Mouse (Mus musculus): ENCODE data around the gene Ptgds. TPM values are rescaled to one million over a fixed set of nuclear protein-coding genes. Genes with fewer than 3 reads are reported as not detected.

Ptgds gene
- polyA plus RNA-seq, 2 experiments, result 2.4 to 4.0 TPM

DNA sequence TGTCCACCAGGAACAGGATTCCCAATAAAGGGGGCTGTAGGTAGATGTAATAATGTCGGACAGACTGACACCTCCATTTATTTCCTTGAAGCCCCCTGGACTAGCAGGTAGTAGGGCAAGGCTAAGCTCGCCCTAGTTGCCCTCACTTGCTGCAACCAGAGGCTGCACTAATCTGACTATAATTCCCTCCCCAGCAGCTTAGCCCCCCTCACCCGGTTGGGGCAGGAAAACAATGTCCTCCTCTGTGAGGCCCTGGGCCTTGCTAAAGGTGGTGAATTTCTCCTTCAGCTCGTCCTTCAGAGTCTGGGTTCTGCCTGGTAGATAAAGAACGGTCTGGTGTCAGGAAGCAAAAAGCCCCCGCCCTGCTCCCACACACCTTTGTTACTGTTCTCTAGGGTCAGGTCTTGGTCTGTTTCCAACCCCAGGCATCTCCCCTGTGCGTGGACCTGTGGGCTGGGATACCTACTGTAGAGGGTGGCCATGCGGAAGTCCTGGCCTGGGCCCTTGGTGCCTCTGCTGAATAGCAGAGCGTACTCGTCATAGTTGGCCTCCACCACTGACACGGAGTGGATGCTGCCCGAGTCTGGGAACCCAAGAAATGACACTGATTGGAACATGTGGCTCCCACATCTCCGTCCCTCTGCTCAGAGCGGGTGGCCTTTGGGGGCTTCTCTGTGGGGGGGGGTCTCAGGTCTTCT lies 2.1 kb downstream of the Ptgds start:
- H3K4me2 ChIP-seq (replicated peaks; ENCODE audit: low read depth, low read length, severe bottlenecking), result no peak overlapping the region
- H3K9me3 ChIP-seq (ENCODE audit: control insufficient read depth, low read length), result no peaks in the 10 kb centered on the region
- H3K27ac ChIP-seq (replicated peaks; ENCODE audit: low read depth, low read length), result no peak overlapping the region
- ATAC-seq (ENCODE audit: low FRiP score, low read depth) (no peak), DNase-seq (ENCODE audit: low spot score) (no peak)
- H3K4me1 ChIP-seq (ENCODE audit: control insufficient read depth, insufficient read depth, low read length), result peaks cover 9% of the 10 kb centered on the region; the same call in 1 of the 2 replicates
- 77% methylated on average over 14 of the region's 14 CpGs for WGBS
- no peaks in the 10 kb centered on the region for H3K27me3 ChIP-seq (ENCODE audit: control insufficient read depth, insufficient read depth, low read length)
- H3K36me3 ChIP-seq (ENCODE audit: control insufficient read depth, insufficient read depth, low read length), result no peaks in the 10 kb centered on the region
- H3K9ac ChIP-seq (ENCODE audit: low read depth, low read length, severe bottlenecking), result no peak overlapping the region
- TF ChIP-seq POLR2A (IDR thresholded peaks at IDR 0.05; ENCODE audit: borderline replicate concordance, extremely low read depth, insufficient read depth, insufficient read length), result no peak
- no peak overlapping the region for H3K4me3 ChIP-seq (replicated peaks; ENCODE audit: low read length)

DNA sequence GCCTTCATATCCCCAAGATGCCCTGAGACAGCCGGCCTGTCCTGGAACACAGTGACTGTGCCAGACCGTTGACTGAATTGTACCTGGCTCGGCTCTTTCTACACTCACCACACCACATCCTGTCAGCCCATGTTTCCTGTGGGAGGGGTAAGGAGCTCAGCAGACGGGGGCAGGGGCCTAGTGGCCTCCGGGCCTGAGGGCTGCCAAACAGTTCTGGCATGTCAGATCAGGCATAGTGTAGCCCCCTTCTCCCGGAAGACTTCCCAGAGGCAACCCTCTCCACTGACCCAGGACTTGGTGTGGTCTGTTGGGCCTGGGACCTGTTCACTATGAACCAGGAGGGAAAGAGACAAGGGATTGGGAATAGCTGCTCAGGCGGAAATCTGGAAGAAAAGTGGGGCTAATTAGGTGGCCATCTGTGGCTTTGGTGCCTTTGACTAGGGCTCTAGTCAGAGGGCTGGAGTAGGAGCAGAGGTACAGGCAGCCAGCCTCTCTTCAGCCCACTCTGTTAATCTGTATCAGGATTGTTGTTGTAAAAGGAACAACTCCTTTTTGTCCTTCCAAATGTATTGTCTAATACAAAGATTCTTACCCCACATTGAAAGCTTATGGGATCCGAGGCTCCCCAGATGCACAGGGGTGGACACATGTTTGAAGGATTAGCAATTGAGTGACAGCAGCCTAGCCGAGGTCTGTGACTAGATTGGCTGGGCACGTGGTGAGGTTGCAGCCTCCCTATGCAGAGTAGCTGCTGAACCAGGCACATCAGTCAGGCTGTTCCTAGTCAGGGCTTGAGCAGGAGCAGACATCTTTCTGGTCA lies 3.8 kb downstream of the Ptgds start:
- no peak overlapping the region for H3K4me3 ChIP-seq (replicated peaks; ENCODE audit: low read length)
- no peak overlapping the region for H3K9ac ChIP-seq (ENCODE audit: low read depth, low read length, severe bottlenecking)
- H3K36me3 ChIP-seq (ENCODE audit: control insufficient read depth, insufficient read depth, low read length), result no peaks in the 10 kb centered on the region
- no peak for DNase-seq (ENCODE audit: low spot score)
- no peak overlapping the region for H3K27ac ChIP-seq (replicated peaks; ENCODE audit: low read depth, low read length)
- no peaks in the 10 kb centered on the region for H3K9me3 ChIP-seq (ENCODE audit: control insufficient read depth, low read length)
- peaks cover 12% of the 10 kb centered on the region; the same call in 1 of the 2 replicates for H3K4me1 ChIP-seq (ENCODE audit: control insufficient read depth, insufficient read depth, low read length)
- no peak for ATAC-seq (ENCODE audit: low FRiP score, low read depth)
- no peaks in the 10 kb centered on the region for H3K27me3 ChIP-seq (ENCODE audit: control insufficient read depth, insufficient read depth, low read length)
- WGBS, result 41% methylated on average over 10 of the region's 10 CpGs
- no peak overlapping the region for H3K4me2 ChIP-seq (replicated peaks; ENCODE audit: low read depth, low read length, severe bottlenecking)
- no peak for TF ChIP-seq POLR2A (IDR thresholded peaks at IDR 0.05; ENCODE audit: borderline replicate concordance, extremely low read depth, insufficient read depth, insufficient read length)

DNA sequence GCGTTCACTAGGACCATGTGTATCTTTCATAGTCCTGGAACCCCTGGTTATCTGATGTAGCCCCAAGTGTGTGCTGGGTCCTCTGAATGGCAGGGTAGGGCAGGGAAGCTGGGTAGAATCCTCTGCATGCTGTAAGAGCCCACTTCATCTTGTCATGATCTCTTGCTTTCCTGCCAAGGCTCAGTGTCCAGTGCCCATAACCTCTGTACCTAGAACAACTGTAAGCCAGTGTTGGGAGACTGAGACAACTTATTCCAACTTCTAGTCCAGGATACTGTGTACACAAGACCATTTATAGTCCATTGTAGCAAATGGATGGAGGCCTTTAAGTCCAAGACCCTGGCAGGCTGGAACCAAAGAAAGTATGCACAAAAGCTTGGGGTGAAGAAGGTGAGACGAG lies 4.6 kb downstream of the Ptgds start:
- Histone ChIP-seq H3K27ac (replicated peaks; ENCODE audit: low read depth, low read length) (no peak overlapping the region), H3K36me3 (ENCODE audit: control insufficient read depth, insufficient read depth, low read length) (no peaks in the 10 kb centered on the region), H3K4me3 (replicated peaks; ENCODE audit: low read length) (no peak overlapping the region), H3K4me1 (ENCODE audit: control insufficient read depth, insufficient read depth, low read length) (peaks cover 12% of the 10 kb centered on the region; the same call in 1 of the 2 replicates), H3K9me3 (ENCODE audit: control insufficient read depth, low read length) (no peaks in the 10 kb centered on the region), H3K9ac (ENCODE audit: low read depth, low read length, severe bottlenecking) (no peak overlapping the region), H3K4me2 (replicated peaks; ENCODE audit: low read depth, low read length, severe bottlenecking) (no peak overlapping the region), H3K27me3 (ENCODE audit: control insufficient read depth, insufficient read depth, low read length) (no peaks in the 10 kb centered on the region)
- TF ChIP-seq POLR2A (IDR thresholded peaks at IDR 0.05; ENCODE audit: borderline replicate concordance, extremely low read depth, insufficient read depth, insufficient read length), result no peak
- ATAC-seq (ENCODE audit: low FRiP score, low read depth), result no peak
- WGBS, result 90% methylated on average over 2 of the region's 2 CpGs
- DNase-seq (ENCODE audit: low spot score), result no peak

DNA sequence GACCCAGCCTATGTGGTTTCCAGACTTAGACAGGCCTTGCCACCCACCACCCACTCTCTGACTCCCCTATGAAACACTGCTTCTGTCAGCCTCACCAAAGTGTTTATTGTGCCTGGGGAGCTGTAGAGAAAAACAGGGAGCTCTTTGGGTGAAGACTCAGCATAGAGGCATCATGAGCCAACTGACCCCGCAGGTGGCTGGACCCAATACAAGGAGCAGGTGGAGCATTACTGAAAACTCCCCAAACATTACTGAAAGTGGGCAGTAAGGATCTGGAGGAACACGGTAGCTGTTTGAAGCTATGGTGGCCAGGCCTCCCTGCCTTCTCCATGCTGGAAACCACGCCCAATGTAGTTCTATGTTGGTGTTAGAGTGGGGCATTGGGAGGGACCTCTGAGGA lies 6.2 kb downstream of the Ptgds start:
- H3K9me3 ChIP-seq (ENCODE audit: control insufficient read depth, low read length), result no peaks in the 10 kb centered on the region
- TF ChIP-seq POLR2A (IDR thresholded peaks at IDR 0.05; ENCODE audit: borderline replicate concordance, extremely low read depth, insufficient read depth, insufficient read length), result no peak
- no peak overlapping the region for H3K4me2 ChIP-seq (replicated peaks; ENCODE audit: low read depth, low read length, severe bottlenecking)
- H3K4me1 ChIP-seq (ENCODE audit: control insufficient read depth, insufficient read depth, low read length), result peaks cover 17% of the 10 kb centered on the region
- ATAC-seq (ENCODE audit: low FRiP score, low read depth) (no peak), DNase-seq (ENCODE audit: low spot score) (no peak)
- H3K27me3 ChIP-seq (ENCODE audit: control insufficient read depth, insufficient read depth, low read length), result no peaks in the 10 kb centered on the region
- H3K27ac ChIP-seq (replicated peaks; ENCODE audit: low read depth, low read length), result no peak overlapping the region
- 89% methylated on average over 3 of the region's 3 CpGs for WGBS
- H3K9ac ChIP-seq (ENCODE audit: low read depth, low read length, severe bottlenecking), result no peak overlapping the region
- no peaks in the 10 kb centered on the region for H3K36me3 ChIP-seq (ENCODE audit: control insufficient read depth, insufficient read depth, low read length)
- H3K4me3 ChIP-seq (replicated peaks; ENCODE audit: low read length), result no peak overlapping the region

DNA sequence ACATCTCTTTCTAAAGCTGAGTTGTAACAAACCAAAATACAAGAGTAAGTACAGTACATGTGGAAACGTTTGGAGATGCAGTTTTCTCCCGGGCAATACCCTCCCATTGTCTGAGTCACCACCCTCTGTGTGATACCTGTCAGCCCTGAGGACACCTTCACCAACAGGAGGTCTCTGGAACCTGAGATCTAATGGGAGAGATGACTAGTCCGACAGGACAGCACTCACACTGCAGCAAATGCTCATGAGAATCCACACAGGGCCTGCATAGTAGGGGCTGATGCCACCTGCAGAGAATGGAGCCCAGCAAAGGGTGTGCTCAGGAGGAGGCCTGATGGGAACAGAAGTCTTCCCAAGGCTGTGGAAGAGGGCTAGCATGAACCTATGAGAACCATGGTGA lies 8.4 kb downstream of the Ptgds start:
- Histone ChIP-seq H3K4me3 (replicated peaks; ENCODE audit: low read length) (peak overlapping the region; percentile 75), H3K9ac (ENCODE audit: low read depth, low read length, severe bottlenecking) (peak overlapping the region; percentile 73), H3K36me3 (ENCODE audit: control insufficient read depth, insufficient read depth, low read length) (0 out of 2 replicates have a peak, but pooled peaks cover 7% of the 10 kb centered on the region), H3K9me3 (ENCODE audit: control insufficient read depth, low read length) (no peaks in the 10 kb centered on the region), H3K27ac (replicated peaks; ENCODE audit: low read depth, low read length) (peak overlapping the region; percentile 79), H3K27me3 (ENCODE audit: control insufficient read depth, insufficient read depth, low read length) (no peaks in the 10 kb centered on the region), H3K4me2 (replicated peaks; ENCODE audit: low read depth, low read length, severe bottlenecking) (peak overlapping the region; percentile 86), H3K4me1 (ENCODE audit: control insufficient read depth, insufficient read depth, low read length) (peaks cover 17% of the 10 kb centered on the region)
- 23% methylated on average over 3 of the region's 3 CpGs for WGBS
- ATAC-seq (ENCODE audit: low FRiP score, low read depth), result no peak
- DNase-seq (ENCODE audit: low spot score), result no peak
- no peak for TF ChIP-seq POLR2A (IDR thresholded peaks at IDR 0.05; ENCODE audit: borderline replicate concordance, extremely low read depth, insufficient read depth, insufficient read length)
